Mouse (Mus musculus): Measurements from ENCODE around the gene Pik3c2b.

DNA sequence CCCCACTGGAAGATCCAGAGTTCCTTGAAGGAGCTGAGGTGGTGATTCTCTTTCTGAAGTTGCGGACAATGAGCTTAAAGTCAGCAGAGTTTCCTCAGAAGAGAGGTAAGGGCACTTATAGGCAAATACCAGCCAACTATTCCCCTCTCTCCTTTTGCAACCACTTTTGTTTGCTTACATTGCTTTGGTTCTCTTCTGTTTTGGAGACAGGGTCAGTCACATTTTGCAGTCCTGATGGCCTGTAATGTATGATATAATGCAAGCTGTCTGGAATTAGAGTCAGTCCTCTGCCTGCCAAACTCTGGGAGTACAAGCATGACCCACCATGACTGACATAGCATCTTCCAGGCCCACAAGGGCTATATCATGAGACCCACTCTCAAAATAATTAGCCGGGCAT lies 18.3 kb upstream of the Pik3c2b start:
- TF ChIP-seq CTCF (IDR thresholded peaks at IDR 0.05; ENCODE audit: insufficient read depth, low read depth, low read length) (no peak), POLR2A (IDR thresholded peaks at IDR 0.05; ENCODE audit: insufficient read depth, low read depth, low read length) (no peak)

Measured in olfactory bulb, adult 2 months (tissue).